Mouse (Mus musculus): ENCODE data around the gene Asb11. TPM values are rescaled to one million over a fixed set of nuclear protein-coding genes. Genes with fewer than 3 reads are reported as not detected.

The Asb11 gene
- polyA plus RNA-seq, 1 experiment from 2014 or later = 7.1 TPM

DNA sequence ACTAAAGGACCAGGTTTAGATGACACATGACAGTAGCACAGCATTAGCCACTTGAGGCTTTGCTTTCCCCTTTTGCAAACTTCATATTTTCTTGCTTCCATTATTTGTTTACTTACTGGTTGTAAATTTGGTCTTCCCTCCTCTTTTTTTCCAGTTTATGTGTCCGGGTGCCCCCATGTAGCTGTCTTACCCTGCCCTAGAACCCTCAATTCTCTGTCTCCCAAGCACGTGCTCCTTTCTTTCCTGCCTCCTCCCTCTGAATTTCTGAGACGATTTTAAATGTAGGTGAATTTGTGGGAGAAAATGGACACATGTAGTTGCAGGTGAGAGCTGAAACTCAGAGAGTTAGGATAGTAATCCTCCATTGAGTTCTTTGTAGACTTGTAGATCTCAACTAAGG, 16.3 kb upstream of the Asb11 start:
- peak overlapping the region; percentile 80 for H3K9ac ChIP-seq
- no peaks in the 10 kb centered on the region for H3K27me3 ChIP-seq (replicated peaks)
- H3K9me3 ChIP-seq (replicated peaks) = no peaks in the 10 kb centered on the region
- 0 out of 2 replicates have a peak, but pooled peaks cover 6% of the 10 kb centered on the region for H3K4me1 ChIP-seq (replicated peaks)
- no peak for ATAC-seq (ENCODE audit: insufficient number of reproducible peaks, low FRiP score)
- 47% methylated on average over 3 of the region's 3 CpGs for WGBS
- H3K27ac ChIP-seq (ENCODE audit: poor library complexity, severe bottlenecking) = no peak overlapping the region
- peak overlapping the region; percentile 67 for H3K4me3 ChIP-seq
- H3K4me2 ChIP-seq = peak overlapping the region; percentile 65
- peaks cover 8% of the 10 kb centered on the region for H3K36me3 ChIP-seq

DNA sequence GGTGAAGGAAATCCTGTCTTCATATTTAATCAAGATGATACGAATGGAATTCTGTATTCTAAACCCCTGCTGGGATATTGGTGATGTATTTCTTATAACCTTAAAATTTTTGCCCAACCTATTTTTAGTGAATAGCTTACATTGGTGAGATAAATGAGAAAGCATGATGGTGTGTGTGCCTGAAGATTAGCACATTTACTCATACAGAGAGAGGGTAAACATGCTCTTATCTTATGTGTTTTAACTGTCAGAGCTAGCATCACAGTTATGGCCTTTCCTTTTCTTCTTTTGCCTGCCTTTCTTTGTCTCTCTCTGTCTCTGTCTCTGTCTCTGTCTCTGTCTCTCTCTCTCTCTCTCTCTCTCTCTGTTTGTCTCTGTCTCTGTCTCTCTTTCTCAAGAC, 12.0 kb upstream of the Asb11 start:
- Histone ChIP-seq H3K9me3 (replicated peaks) (no peaks in the 10 kb centered on the region), H3K36me3 (peaks cover 17% of the 10 kb centered on the region), H3K4me2 (no peak overlapping the region), H3K4me1 (replicated peaks) (0 out of 2 replicates have a peak, but pooled peaks cover 6% of the 10 kb centered on the region), H3K9ac (no peak overlapping the region), H3K27ac (ENCODE audit: poor library complexity, severe bottlenecking) (no peak overlapping the region), H3K4me3 (no peak overlapping the region), H3K27me3 (replicated peaks) (no peaks in the 10 kb centered on the region)
- ATAC-seq (ENCODE audit: insufficient number of reproducible peaks, low FRiP score) = no peak
- WGBS = 84% methylated on average over 1 of the region's 1 CpGs

DNA sequence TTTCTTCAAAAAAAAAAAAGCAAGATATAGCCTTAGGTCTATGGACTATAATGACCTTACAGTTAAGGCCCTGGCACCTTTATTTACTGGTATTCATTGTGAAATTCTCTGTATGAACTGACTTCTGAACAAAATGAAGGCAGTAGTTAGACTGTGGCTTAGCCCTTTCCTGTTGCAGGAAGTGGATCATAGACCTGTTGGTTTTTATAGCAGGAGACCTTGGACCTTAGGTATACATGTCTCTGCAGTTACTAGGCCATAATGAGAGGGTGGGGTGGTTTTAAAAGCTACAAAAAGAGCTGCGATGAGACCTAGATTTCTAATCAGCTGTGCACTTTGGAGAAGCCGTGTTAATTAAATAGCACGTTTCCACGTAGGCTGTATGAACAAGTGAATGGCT, 9.5 kb upstream of the Asb11 start:
- Histone ChIP-seq H3K4me1 (replicated peaks) (no peaks in the 10 kb centered on the region), H3K9me3 (replicated peaks) (no peaks in the 10 kb centered on the region), H3K4me2 (no peak overlapping the region), H3K36me3 (peaks cover 27% of the 10 kb centered on the region), H3K9ac (no peak overlapping the region), H3K4me3 (no peak overlapping the region), H3K27ac (ENCODE audit: poor library complexity, severe bottlenecking) (no peak overlapping the region), H3K27me3 (replicated peaks) (no peaks in the 10 kb centered on the region)
- ATAC-seq (ENCODE audit: insufficient number of reproducible peaks, low FRiP score) = no peak
- 88% methylated on average over 4 of the region's 4 CpGs for WGBS

DNA sequence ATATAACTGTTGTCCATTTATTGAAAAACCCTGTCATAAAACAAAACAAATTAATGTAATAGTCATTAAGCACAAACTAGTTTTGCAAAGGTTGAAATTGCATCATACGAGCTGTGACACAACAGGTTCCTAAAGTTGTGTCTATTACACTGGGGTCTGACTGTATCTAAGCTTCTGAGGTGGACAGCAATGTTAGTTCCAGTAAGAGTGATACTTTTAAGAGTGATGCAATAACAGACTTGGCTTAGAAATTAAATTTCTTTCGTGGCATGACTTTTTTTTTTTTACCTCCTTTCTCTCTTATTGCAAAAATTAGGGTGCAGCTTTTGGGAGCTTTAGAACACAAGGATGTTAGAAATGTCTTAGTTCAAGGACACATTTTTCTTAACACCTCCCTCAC, 8.6 kb upstream of the Asb11 start:
- no peak overlapping the region for H3K27ac ChIP-seq (ENCODE audit: poor library complexity, severe bottlenecking)
- H3K9ac ChIP-seq = no peak overlapping the region
- 86% methylated on average over 2 of the region's 2 CpGs for WGBS
- no peaks in the 10 kb centered on the region for H3K27me3 ChIP-seq (replicated peaks)
- H3K9me3 ChIP-seq (replicated peaks) = no peaks in the 10 kb centered on the region
- no peak for ATAC-seq (ENCODE audit: insufficient number of reproducible peaks, low FRiP score)
- no peak overlapping the region for H3K4me2 ChIP-seq
- H3K36me3 ChIP-seq = peaks cover 24% of the 10 kb centered on the region
- no peaks in the 10 kb centered on the region for H3K4me1 ChIP-seq (replicated peaks)
- no peak overlapping the region for H3K4me3 ChIP-seq

DNA sequence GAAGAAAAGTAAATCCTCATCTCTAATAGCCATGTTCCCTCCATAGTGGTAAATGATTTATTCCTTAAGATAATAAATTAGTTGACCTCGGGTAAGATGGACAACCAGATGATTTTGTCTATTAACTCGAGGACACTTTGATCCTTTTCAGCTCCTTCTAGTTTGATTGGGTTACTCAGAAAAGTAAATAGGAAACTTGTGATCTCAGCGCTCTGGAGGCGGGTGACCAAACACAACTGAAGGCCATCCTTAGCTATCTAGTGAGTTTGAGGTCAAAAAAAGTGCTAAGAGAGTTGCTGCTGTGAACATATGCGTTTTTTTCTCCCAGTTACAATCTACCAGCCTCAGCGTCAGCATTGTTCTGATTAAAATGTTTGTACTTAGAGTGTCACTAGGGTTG, 6.2 kb upstream of the Asb11 start:
- Histone ChIP-seq H3K9me3 (replicated peaks) (0 out of 2 replicates have a peak, but pooled peaks cover 3% of the 10 kb centered on the region), H3K27me3 (replicated peaks) (no peaks in the 10 kb centered on the region), H3K4me3 (no peak overlapping the region), H3K4me2 (no peak overlapping the region), H3K9ac (no peak overlapping the region), H3K4me1 (replicated peaks) (no peaks in the 10 kb centered on the region), H3K36me3 (peaks cover 30% of the 10 kb centered on the region), H3K27ac (ENCODE audit: poor library complexity, severe bottlenecking) (no peak overlapping the region)
- ATAC-seq (ENCODE audit: insufficient number of reproducible peaks, low FRiP score) = no peak
- 76% methylated on average over 6 of the region's 6 CpGs for WGBS

DNA sequence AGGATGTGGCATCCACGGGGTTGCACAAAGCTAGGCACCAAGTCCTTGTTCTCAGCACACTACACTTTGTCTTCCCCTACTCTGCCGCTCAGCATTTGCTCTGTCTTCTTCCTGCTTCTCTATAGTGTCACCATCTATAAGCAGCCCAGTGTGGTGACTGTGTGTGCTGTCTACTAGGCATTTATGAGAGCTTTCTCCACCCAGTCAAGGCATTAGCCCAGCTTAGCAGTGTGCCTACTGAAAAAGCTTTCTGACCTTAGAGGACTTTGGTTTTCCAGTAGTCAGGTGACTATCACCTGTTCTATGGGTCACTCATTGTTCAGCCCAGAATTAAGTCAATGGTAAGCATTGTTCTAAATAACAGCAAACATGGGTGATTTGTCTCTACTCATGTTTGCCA, 5.7 kb upstream of the Asb11 start:
- Histone ChIP-seq H3K36me3 (peaks cover 30% of the 10 kb centered on the region), H3K27ac (ENCODE audit: poor library complexity, severe bottlenecking) (no peak overlapping the region), H3K4me3 (no peak overlapping the region), H3K4me1 (replicated peaks) (no peaks in the 10 kb centered on the region), H3K4me2 (no peak overlapping the region), H3K27me3 (replicated peaks) (no peaks in the 10 kb centered on the region), H3K9ac (no peak overlapping the region), H3K9me3 (replicated peaks) (0 out of 2 replicates have a peak, but pooled peaks cover 3% of the 10 kb centered on the region)
- WGBS = 77% methylated on average over 2 of the region's 2 CpGs
- ATAC-seq (ENCODE audit: insufficient number of reproducible peaks, low FRiP score) = no peak

DNA sequence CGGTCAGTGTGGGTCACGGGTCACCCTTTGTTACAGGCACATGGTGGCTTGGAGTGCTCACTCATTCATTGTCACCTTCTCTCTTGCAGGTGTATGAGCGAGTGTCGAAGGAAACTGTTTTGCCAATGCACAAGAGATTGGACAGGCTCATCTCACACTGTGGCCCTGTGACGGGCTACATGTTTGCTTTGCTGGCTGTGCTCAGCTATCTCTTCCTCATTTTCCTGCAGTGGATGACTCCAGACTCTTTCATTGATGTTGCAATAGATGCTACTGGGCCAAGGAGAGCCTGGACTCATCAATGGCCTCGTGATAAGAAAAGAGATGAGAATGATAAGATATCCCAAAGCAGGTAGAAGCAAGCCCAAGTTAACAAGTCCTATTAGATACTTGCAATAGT, 5.3 kb upstream of the Asb11 start:
- 0 out of 2 replicates have a peak, but pooled peaks cover 3% of the 10 kb centered on the region for H3K9me3 ChIP-seq (replicated peaks)
- H3K4me1 ChIP-seq (replicated peaks) = no peaks in the 10 kb centered on the region
- no peak for ATAC-seq (ENCODE audit: insufficient number of reproducible peaks, low FRiP score)
- no peaks in the 10 kb centered on the region for H3K27me3 ChIP-seq (replicated peaks)
- 85% methylated on average over 6 of the region's 6 CpGs for WGBS
- no peak overlapping the region for H3K4me2 ChIP-seq
- H3K36me3 ChIP-seq = peaks cover 30% of the 10 kb centered on the region
- H3K27ac ChIP-seq (ENCODE audit: poor library complexity, severe bottlenecking) = no peak overlapping the region
- no peak overlapping the region for H3K4me3 ChIP-seq
- H3K9ac ChIP-seq = no peak overlapping the region

DNA sequence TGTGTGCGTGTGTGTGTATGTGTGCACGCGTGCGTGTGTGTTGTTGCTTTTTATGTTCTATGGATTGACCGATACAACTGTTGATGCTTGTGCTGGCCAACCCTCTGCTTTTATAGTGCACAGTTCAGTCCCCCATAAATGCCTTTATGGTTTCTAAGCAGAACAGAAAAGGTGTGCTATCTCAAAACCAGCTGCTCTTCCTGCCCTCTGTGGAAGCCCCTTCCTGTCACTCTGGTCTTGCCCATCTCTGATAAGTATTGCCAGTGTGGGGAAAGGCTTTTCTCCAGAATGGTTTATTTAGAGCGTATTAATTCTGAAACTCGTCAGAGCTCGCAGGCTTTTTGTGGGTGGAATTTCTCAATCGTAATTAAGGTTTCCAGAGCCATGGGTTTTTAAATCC, 4.1 kb upstream of the Asb11 start:
- Histone ChIP-seq H3K36me3 (peaks cover 30% of the 10 kb centered on the region), H3K4me1 (replicated peaks) (no peaks in the 10 kb centered on the region), H3K4me2 (no peak overlapping the region), H3K27me3 (replicated peaks) (no peaks in the 10 kb centered on the region), H3K9ac (no peak overlapping the region), H3K4me3 (no peak overlapping the region), H3K27ac (ENCODE audit: poor library complexity, severe bottlenecking) (no peak overlapping the region), H3K9me3 (replicated peaks) (0 out of 2 replicates have a peak, but pooled peaks cover 3% of the 10 kb centered on the region)
- WGBS = 93% methylated on average over 9 of the region's 9 CpGs
- no peak for ATAC-seq (ENCODE audit: insufficient number of reproducible peaks, low FRiP score)

DNA sequence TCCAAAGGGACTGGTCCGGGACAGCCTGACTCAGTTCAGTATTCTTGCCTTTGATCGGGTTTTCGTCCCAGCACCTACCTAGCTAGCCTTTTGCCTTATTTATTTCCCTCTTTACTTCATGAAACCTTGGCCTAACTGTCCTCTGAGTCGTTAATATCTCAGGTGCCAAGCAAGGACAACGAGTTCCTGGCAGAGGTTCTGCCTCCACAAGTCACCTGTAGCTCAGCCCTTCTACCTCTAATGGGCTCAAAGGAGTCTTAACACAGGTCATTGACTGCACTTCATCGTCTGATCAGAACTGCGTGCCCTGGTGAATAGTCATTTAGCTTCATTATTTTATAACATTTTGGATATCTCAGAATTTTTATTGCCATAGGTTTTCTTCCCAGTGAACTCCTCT, 2.7 kb downstream of the Asb11 start:
- WGBS = 79% methylated on average over 7 of the region's 7 CpGs
- no peak for ATAC-seq (ENCODE audit: insufficient number of reproducible peaks, low FRiP score)
- no peak overlapping the region for H3K4me2 ChIP-seq
- H3K9ac ChIP-seq = no peak overlapping the region
- no peaks in the 10 kb centered on the region for H3K27me3 ChIP-seq (replicated peaks)
- no peak overlapping the region for H3K4me3 ChIP-seq
- H3K9me3 ChIP-seq (replicated peaks) = 0 out of 2 replicates have a peak, but pooled peaks cover 2% of the 10 kb centered on the region
- 0 out of 2 replicates have a peak, but pooled peaks cover 5% of the 10 kb centered on the region for H3K4me1 ChIP-seq (replicated peaks)
- H3K27ac ChIP-seq (ENCODE audit: poor library complexity, severe bottlenecking) = no peak overlapping the region
- H3K36me3 ChIP-seq = peaks cover 2% of the 10 kb centered on the region; the same call in 1 of the 2 replicates

DNA sequence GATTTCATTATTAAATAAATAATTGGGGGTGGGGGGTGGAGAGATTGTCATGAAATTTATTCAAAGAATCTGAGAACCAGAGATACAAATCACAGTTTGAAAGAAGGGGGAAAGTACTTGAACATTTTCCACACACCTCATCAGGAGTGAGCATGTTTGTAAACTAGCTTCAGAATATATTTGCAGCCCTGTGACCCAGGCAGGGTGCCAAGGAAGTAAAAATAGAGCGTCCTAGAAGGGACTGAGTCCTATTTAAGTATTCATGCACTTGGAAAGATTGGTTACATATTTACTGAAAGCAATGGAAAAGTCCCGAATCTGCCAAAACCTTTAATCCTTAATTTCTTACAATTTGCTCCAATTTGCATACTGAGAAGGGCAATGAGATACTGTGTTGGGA, 3.3 kb downstream of the Asb11 start:
- peak overlapping the region; percentile 75 for H3K27ac ChIP-seq (ENCODE audit: poor library complexity, severe bottlenecking)
- 54% methylated on average over 2 of the region's 2 CpGs for WGBS
- 0 out of 2 replicates have a peak, but pooled peaks cover 5% of the 10 kb centered on the region for H3K4me1 ChIP-seq (replicated peaks)
- H3K9me3 ChIP-seq (replicated peaks) = no peaks in the 10 kb centered on the region
- no peak overlapping the region for H3K4me3 ChIP-seq
- ATAC-seq (ENCODE audit: insufficient number of reproducible peaks, low FRiP score) = no peak
- H3K4me2 ChIP-seq = no peak overlapping the region
- no peak overlapping the region for H3K9ac ChIP-seq
- H3K36me3 ChIP-seq = no peaks in the 10 kb centered on the region
- H3K27me3 ChIP-seq (replicated peaks) = no peaks in the 10 kb centered on the region

DNA sequence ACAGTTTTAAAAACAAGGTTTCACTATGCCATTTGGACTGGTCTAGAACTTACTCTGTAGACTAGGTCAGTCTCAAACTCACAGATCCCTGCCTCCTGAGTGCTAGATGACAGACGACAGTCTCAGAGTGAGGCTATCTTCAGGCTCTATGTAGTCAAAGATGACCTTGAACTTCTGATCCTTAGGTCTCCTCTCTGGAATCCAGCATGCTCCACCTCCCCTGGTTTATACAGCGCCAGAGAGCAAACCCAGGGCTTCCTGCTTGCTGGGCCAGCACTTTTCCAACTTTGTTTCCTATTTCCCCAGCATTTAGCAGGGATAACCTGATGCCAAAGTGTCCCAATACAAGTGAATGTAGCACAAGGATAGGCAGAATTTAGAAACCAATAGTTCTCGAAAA, 3.9 kb downstream of the Asb11 start:
- no peak for ATAC-seq (ENCODE audit: insufficient number of reproducible peaks, low FRiP score)
- H3K27ac ChIP-seq (ENCODE audit: poor library complexity, severe bottlenecking) = peak overlapping the region; percentile 75

DNA sequence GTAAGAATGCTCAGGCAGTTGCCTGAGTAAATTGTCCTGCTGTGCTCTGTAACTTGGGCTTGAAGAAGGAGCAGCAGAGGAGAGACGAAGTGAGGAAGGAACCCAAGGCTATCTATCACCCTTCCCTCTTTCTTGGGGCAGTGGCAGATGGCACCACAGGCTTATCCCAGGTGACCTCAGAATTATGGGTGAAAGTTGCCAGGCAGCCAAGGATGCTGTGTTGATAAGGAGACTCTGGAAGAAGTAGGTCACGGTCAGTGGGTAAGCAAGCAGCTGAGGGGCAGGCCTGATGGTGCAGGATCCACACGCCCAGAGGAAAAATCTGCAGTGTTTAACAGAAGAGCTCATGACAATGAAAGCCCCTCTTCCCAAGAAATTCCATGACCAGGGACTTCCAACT, 4.5 kb downstream of the Asb11 start:
- Histone ChIP-seq H3K4me1 (replicated peaks) (0 out of 2 replicates have a peak, but pooled peaks cover 5% of the 10 kb centered on the region), H3K4me2 (no peak overlapping the region), H3K27me3 (replicated peaks) (no peaks in the 10 kb centered on the region), H3K27ac (ENCODE audit: poor library complexity, severe bottlenecking) (no peak overlapping the region), H3K9me3 (replicated peaks) (no peaks in the 10 kb centered on the region), H3K36me3 (no peaks in the 10 kb centered on the region), H3K4me3 (no peak overlapping the region), H3K9ac (no peak overlapping the region)
- whole genome bisulfite sequencing = 78% methylated on average over 3 of the region's 3 CpGs
- no peak for ATAC-seq (ENCODE audit: insufficient number of reproducible peaks, low FRiP score)

More for the DNA sequence above, 3.9 kb downstream of the Asb11 start:
- 64% methylated on average over 3 of the region's 3 CpGs for WGBS
- Histone ChIP-seq H3K9me3 (replicated peaks) (no peaks in the 10 kb centered on the region), H3K27me3 (replicated peaks) (no peaks in the 10 kb centered on the region), H3K4me3 (no peak overlapping the region), H3K4me1 (replicated peaks) (0 out of 2 replicates have a peak, but pooled peaks cover 5% of the 10 kb centered on the region), H3K36me3 (no peaks in the 10 kb centered on the region), H3K4me2 (no peak overlapping the region), H3K9ac (no peak overlapping the region)
